Mouse (Mus musculus) heart, embryonic 11.5 days (tissue): ENCODE results near the gene Gm28308. TPM values are rescaled to one million over a fixed set of nuclear protein-coding genes. Genes with fewer than 3 reads are reported as not detected.

ENCODE experiments used
- ATAC-seq: fragments of 200-750 bp; cut with Nextera tagmentation; replicated peaks from 2 replicates; pipeline ENCODE4 v1.8.0; 2017; ENCODE audit warnings: moderate library complexity; ENCODE audit not compliant: insufficient number of reproducible peaks, low FRiP score, low TSS enrichment
- H3K27ac ChIP-seq: fragments of 300-500 bp; sonication (generic); 2 replicates; pipeline ENCODE4 v1.5.1; 2014; ENCODE audit warnings: mild to moderate bottlenecking, low read depth, low read length
- H3K27me3 ChIP-seq: fragments of 300-500 bp; sonication (generic); 2 replicates; pipeline ENCODE4 v1.6.1; 2014; ENCODE audit warnings: mild to moderate bottlenecking, low read length, mixed read lengths; ENCODE audit not compliant: control insufficient read depth, insufficient read depth
- H3K36me3 ChIP-seq: fragments of 300-500 bp; sonication (generic); 2 replicates; pipeline ENCODE4 v1.6.1; 2014; ENCODE audit warnings: mild to moderate bottlenecking, low read length, moderate library complexity, mixed read lengths; ENCODE audit not compliant: control insufficient read depth, insufficient read depth
- H3K4me1 ChIP-seq: fragments of 300-500 bp; sonication (generic); 2 replicates; pipeline ENCODE4 v1.6.1; 2014; ENCODE audit warnings: low read length; ENCODE audit not compliant: control insufficient read depth, insufficient read depth
- H3K4me2 ChIP-seq: fragments of 300-500 bp; sonication (generic); 2 replicates; pipeline ENCODE4 v1.6.1; 2014; ENCODE audit warnings: mild to moderate bottlenecking, moderate library complexity
- H3K4me3 ChIP-seq: fragments of 300-500 bp; sonication (generic); 2 replicates; pipeline ENCODE4 v1.5.1; 2014; ENCODE audit warnings: low read depth, low read length
- H3K9ac ChIP-seq: fragments of 300-500 bp; sonication (generic); 2 replicates; pipeline ENCODE4 v1.6.1; 2014; ENCODE audit warnings: mild to moderate bottlenecking, low read depth, low read length, moderate library complexity
- H3K9me3 ChIP-seq: fragments of 300-500 bp; sonication (generic); replicated peaks from 2 replicates; pipeline ENCODE4 v1.6.1; 2016; ENCODE audit warnings: low read length; ENCODE audit not compliant: control insufficient read depth
- WGBS: fragments of 180-500 bp; shearing (Covaris S2); extraction: QIAGEN DNeasy Blood & Tissue Kit; methylation state at CpG from one replicate; pipeline ENCODE4 v1.1.7; 2014; ENCODE audit not compliant: insufficient replicate concordance; 5-methylcytosine and 5-hydroxymethylcytosine counted together
- polyA plus RNA-seq: library from polyadenylated mRNA; unstranded; fragments of >200 nt; fragmentation: Nextera tagmentation; extraction: Ambion mirVana; gene quantifications from 2 replicates; pipeline ENCODE4 v1.2.1, GENCODE M21; 2014

The Gm28308 gene
- polyA plus RNA-seq, 1 experiment from 2014 or later: not detected

DNA sequence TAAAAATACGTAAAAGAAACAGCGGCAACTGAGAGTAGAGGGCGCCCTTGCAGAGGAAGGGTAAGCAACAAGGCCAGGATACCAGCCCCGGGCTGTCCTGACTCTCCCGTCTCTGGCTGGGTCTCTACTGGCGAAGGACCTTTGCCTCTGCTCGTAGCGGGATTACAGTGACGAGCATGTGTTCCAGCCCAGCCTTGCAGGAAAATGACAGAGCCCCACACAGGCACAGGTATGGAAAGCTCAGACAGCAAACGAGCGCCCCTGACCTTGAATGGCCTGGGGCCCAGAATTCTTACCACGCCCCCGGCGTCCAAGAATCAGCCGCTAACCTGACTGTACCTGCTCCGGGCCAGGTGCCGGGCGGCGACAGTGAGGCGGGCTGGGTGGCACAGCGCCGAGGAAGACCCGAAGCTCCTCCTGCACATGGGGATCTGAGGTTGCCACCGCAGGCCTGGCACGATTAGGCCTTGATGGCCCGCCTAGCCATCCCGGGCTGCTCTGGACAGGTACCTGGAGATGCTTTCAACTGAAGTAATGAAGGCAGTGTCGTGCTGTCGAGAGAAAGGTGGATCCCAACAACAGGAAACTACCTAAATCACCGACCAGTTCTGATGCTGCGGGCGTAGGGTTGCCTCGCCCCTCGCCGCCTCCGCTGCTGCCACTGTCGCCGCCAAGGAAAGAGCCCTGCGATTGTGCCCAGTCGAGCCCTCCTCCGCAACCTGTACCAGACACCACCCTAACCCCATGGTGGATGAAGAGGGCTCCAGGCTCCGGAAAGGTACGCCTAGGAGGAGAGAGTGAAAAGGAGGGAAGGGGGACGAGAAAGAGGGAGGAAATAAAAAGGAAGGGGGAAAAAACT, 16.6 kb upstream of the Gm28308 start:
- peaks cover 8% of the 10 kb centered on the region; the same call in 1 of the 2 replicates for H3K4me1 ChIP-seq
- no peaks in the 10 kb centered on the region for H3K9me3 ChIP-seq
- H3K4me2 ChIP-seq: no peak overlapping the region
- H3K9ac ChIP-seq: no peak overlapping the region
- WGBS: 2% methylated on average over 43 of the region's 44 CpGs
- ATAC-seq: no peak
- no peak overlapping the region for H3K27ac ChIP-seq
- no peak overlapping the region for H3K4me3 ChIP-seq
- no peaks in the 10 kb centered on the region for H3K36me3 ChIP-seq
- H3K27me3 ChIP-seq: peaks cover 95% of the 10 kb centered on the region

DNA sequence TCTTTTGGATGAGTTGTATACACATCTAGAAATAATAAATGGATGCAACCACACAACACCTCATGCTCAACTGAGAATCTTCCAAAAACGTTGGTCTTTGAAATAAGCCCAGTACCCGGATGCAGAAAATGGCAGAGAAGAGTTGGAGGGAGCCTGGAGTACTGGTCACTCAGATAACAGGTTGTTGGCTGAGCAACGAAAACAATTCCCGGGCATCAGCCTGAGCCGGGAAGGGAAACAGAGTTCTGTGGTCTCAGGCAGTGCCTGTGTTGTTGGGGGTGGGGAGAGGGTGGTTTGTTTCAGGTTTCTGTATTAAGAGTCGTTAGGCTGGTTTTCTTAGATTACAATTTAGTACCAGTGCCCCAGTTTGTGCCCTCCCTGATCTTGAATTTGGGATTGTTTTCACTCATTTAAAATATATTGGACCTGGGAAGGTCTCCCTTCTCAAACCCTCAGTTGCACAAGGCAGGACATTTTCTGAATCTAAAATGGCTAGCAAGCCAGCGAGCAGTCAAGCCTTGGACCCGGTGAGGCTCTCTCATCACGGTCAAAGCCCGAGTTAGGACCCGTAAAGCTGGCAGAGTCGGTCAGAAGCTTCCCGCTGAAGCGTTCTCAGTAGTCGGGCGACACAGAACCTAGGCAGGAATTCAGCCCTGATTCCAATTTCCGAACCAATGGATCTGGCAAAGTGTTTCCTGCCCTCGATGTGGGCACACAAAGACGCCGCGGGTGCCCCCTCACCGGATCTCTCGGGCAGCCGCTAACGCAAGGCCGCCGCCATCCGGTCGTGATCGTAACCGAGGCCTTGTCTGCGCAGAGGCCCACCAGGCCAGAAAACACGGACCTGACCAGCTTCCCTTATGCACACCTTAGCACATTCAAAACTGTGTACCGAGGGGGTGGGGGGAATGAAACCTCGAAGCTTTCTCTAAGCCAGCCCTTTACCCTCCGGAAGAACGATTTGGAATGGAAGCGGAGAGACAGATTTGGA, 15.6 kb upstream of the Gm28308 start:
- Histone ChIP-seq H3K9ac (no peak overlapping the region), H3K4me1 (peaks cover 5% of the 10 kb centered on the region; the same call in 1 of the 2 replicates), H3K27me3 (peaks cover 95% of the 10 kb centered on the region), H3K4me2 (no peak overlapping the region), H3K4me3 (no peak overlapping the region), H3K27ac (no peak overlapping the region), H3K9me3 (no peaks in the 10 kb centered on the region), H3K36me3 (no peaks in the 10 kb centered on the region)
- WGBS: under 1% methylated on average over 38 of the region's 38 CpGs
- ATAC-seq: no peak

GRCm38 (mm10) chr6:52227470-52228222, 14.5 kb upstream of the Gm28308 start:
- Histone ChIP-seq H3K9ac (no peak overlapping the region), H3K4me2 (no peak overlapping the region), H3K9me3 (no peaks in the 10 kb centered on the region), H3K4me3 (no peak overlapping the region), H3K27me3 (peaks cover 95% of the 10 kb centered on the region), H3K27ac (no peak overlapping the region), H3K36me3 (no peaks in the 10 kb centered on the region), H3K4me1 (peaks cover 5% of the 10 kb centered on the region; the same call in 1 of the 2 replicates)
- 4% methylated on average over 11 of the region's 11 CpGs for WGBS
- ATAC-seq: no peak

DNA sequence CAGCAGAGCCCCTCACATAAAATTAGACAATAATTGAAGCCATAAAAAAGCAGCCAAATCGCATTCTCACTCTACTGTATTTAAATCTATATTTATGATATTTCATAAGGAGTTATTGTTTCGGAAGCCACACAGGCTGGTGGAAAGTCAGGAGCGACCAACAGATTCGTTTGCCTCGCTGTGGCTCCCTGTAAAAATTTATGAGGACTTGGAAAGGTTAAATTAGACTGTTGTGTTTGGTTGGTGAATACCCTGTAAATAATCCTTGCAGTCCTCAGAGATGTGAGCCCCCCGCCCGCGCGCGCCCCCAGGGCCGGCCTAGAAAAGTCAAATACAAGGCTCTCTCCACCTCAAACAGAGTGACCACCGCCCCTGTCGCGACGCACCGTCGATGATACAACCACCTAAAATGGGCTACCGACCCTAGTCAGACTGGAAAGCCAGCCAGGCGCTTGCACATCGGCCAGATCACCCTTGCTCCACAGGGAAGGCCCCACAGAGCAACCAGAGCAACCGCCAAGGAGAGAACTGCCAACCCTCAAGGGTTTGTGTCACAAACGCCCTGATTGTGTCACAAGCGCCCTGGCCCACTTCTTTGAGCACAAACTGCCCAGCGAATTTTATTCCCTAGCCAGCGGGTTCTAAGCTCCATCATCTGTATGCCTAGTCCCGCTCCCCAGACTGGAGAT, 13.6 kb upstream of the Gm28308 start:
- WGBS: 2% methylated on average over 26 of the region's 26 CpGs
- Histone ChIP-seq H3K9me3 (no peaks in the 10 kb centered on the region), H3K27ac (no peak overlapping the region), H3K4me1 (peaks cover 5% of the 10 kb centered on the region; the same call in 1 of the 2 replicates), H3K9ac (no peak overlapping the region), H3K4me3 (no peak overlapping the region), H3K36me3 (no peaks in the 10 kb centered on the region), H3K4me2 (no peak overlapping the region), H3K27me3 (peaks cover 95% of the 10 kb centered on the region)
- ATAC-seq: no peak

GRCm38 (mm10) chr6:52225612-52226568, 12.8 kb upstream of the Gm28308 start:
- no peak overlapping the region for H3K9ac ChIP-seq
- peaks cover 5% of the 10 kb centered on the region; the same call in 1 of the 2 replicates for H3K4me1 ChIP-seq
- 4% methylated on average over 69 of the region's 69 CpGs for WGBS
- no peak overlapping the region for H3K4me3 ChIP-seq
- H3K27ac ChIP-seq: no peak overlapping the region
- no peaks in the 10 kb centered on the region for H3K36me3 ChIP-seq
- H3K4me2 ChIP-seq: no peak overlapping the region
- H3K9me3 ChIP-seq: no peaks in the 10 kb centered on the region
- peaks cover 97% of the 10 kb centered on the region for H3K27me3 ChIP-seq
- no peak for ATAC-seq

DNA sequence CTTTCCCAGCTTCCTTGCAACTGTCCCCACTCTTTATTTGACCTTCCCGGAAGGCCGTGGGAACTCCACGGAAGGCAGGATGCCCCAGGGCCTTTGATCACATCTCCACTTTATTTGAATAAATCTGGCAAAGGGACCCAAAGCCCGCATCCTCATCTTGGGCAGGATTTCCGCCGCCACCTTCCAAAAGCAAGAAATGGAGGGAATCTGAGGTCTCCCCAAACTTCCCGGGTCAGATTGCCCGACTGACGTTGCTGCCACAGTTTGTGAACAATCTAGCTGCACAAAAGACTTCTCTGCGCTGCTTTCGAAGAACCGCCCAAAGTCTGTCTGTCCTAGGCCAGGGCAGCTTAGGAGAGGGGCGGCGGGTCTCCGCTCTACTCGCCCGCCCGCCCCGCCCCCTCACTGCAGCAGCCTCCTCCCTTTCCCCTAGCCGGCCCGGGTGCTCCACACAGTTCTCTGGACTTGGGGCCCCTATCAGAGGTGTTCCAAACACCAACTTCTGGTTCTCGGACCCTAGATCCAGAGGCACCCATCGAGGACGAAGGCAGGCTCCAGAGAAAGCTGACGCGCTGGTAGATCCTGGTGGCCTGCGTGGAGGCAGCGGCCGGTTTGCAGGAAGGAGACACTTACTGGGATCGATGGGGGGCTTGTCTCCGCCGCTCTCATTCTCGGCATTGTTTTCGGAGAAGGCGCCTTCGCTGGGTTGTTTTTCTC, 11.9 kb upstream of the Gm28308 start:
- Histone ChIP-seq H3K27me3 (peaks cover 97% of the 10 kb centered on the region), H3K4me1 (peaks cover 5% of the 10 kb centered on the region; the same call in 1 of the 2 replicates), H3K36me3 (no peaks in the 10 kb centered on the region), H3K4me2 (no peak overlapping the region), H3K4me3 (no peak overlapping the region), H3K27ac (no peak overlapping the region), H3K9me3 (no peaks in the 10 kb centered on the region), H3K9ac (no peak overlapping the region)
- under 1% methylated on average over 35 of the region's 36 CpGs for WGBS
- ATAC-seq: no peak
